Mouse (Mus musculus): ENCODE measurements around the gene Tnfrsf13b. TPM values are rescaled to one million over a fixed set of nuclear protein-coding genes. Genes with fewer than 3 reads are reported as not detected.
A peak's percentile ranks its signal among the peaks of the same experiment; 100 is the strongest.
"Not testable (repeated sequence)": the region's sequence is repeated elsewhere in the genome, so short reads cannot be mapped to it uniquely, and the experiment has no call there.

Gene Tnfrsf13b
- total and polyA plus RNA-seq, 2 experiments from 2014 or later = 0.08 to 1.5 TPM

GRCm38 (mm10) chr11:61181624-61182023 lies 55.1 kb downstream of the Tnfrsf13b start:
- Histone ChIP-seq H3K4me2 (ENCODE audit: low read depth, low read length) (no peak overlapping the region), H3K9me3 (replicated peaks; ENCODE audit: control insufficient read depth, low read length) (no peaks in the 10 kb centered on the region), H3K27ac (ENCODE audit: low read depth) (no peak overlapping the region), H3K9ac (replicated peaks; ENCODE audit: low read depth, low read length) (no peak overlapping the region), H3K4me1 (ENCODE audit: control insufficient read depth, insufficient read depth) (no peaks in the 10 kb centered on the region), H3K36me3 (replicated peaks; ENCODE audit: control insufficient read depth, insufficient read depth, low read length) (no peaks in the 10 kb centered on the region), H3K4me3 (ENCODE audit: low read depth, low read length) (no peak overlapping the region), H3K27me3 (ENCODE audit: control insufficient read depth, insufficient read depth, low read length) (no peaks in the 10 kb centered on the region)
- DNase-seq (ENCODE audit: low spot score) (no peak), ATAC-seq (ENCODE audit: insufficient read depth, low read depth) (no peak)
- TF ChIP-seq EP300 (IDR thresholded peaks at IDR 0.05; ENCODE audit: low read depth) = no peak
- TF ChIP-seq CTCF (IDR thresholded peaks at IDR 0.05; ENCODE audit: low read depth) = no peak

- TF ChIP-seq CTCF (IDR thresholded peaks at IDR 0.05; ENCODE audit: low read depth) (no peak), EP300 (IDR thresholded peaks at IDR 0.05; ENCODE audit: low read depth) (no peak)
- ATAC-seq (ENCODE audit: insufficient read depth, low read depth) (no peak), DNase-seq (ENCODE audit: low spot score) (no peak)
- H3K9me3 ChIP-seq (replicated peaks; ENCODE audit: control insufficient read depth, low read length) = no peaks in the 10 kb centered on the region
- no peak overlapping the region for H3K9ac ChIP-seq (replicated peaks; ENCODE audit: low read depth, low read length)
- no peak overlapping the region for H3K4me3 ChIP-seq (ENCODE audit: low read depth, low read length)
- H3K4me2 ChIP-seq (ENCODE audit: low read depth, low read length) = no peak overlapping the region
- no peaks in the 10 kb centered on the region for H3K36me3 ChIP-seq (replicated peaks; ENCODE audit: control insufficient read depth, insufficient read depth, low read length)
- WGBS = 81% methylated on average over 1 of the region's 1 CpGs
- H3K27me3 ChIP-seq (ENCODE audit: control insufficient read depth, insufficient read depth, low read length) = no peaks in the 10 kb centered on the region
- H3K4me1 ChIP-seq (ENCODE audit: control insufficient read depth, insufficient read depth) = no peaks in the 10 kb centered on the region
- H3K27ac ChIP-seq (ENCODE audit: low read depth) = no peak overlapping the region
Measured at GRCm38 (mm10) chr11:61183820-61184219, 57.3 kb downstream of the Tnfrsf13b start.

- Histone ChIP-seq H3K9me3 (replicated peaks; ENCODE audit: control insufficient read depth, low read length) (no peaks in the 10 kb centered on the region), H3K27me3 (ENCODE audit: control insufficient read depth, insufficient read depth, low read length) (no peaks in the 10 kb centered on the region), H3K4me3 (ENCODE audit: low read depth, low read length) (no peak overlapping the region), H3K27ac (ENCODE audit: low read depth) (no peak overlapping the region), H3K9ac (replicated peaks; ENCODE audit: low read depth, low read length) (no peak overlapping the region), H3K36me3 (replicated peaks; ENCODE audit: control insufficient read depth, insufficient read depth, low read length) (no peaks in the 10 kb centered on the region), H3K4me1 (ENCODE audit: control insufficient read depth, insufficient read depth) (no peaks in the 10 kb centered on the region), H3K4me2 (ENCODE audit: low read depth, low read length) (no peak overlapping the region)
- no peak for ATAC-seq (ENCODE audit: insufficient read depth, low read depth)
- DNase-seq (ENCODE audit: low spot score) = no peak
- WGBS = 82% methylated on average over 2 of the region's 2 CpGs
- TF ChIP-seq EP300 (IDR thresholded peaks at IDR 0.05; ENCODE audit: low read depth) = no peak
- TF ChIP-seq CTCF (IDR thresholded peaks at IDR 0.05; ENCODE audit: low read depth) = no peak
Measured at GRCm38 (mm10) chr11:61190776-61191175, 64.2 kb downstream of the Tnfrsf13b start.

- H3K27me3 ChIP-seq (ENCODE audit: control insufficient read depth, insufficient read depth, low read length); DNase-seq (ENCODE audit: low spot score); H3K9ac ChIP-seq (replicated peaks; ENCODE audit: low read depth, low read length); H3K9me3 ChIP-seq (replicated peaks; ENCODE audit: control insufficient read depth, low read length); H3K4me1 ChIP-seq (ENCODE audit: control insufficient read depth, insufficient read depth); H3K27ac ChIP-seq (ENCODE audit: low read depth); H3K4me3 ChIP-seq (ENCODE audit: low read depth, low read length); H3K36me3 ChIP-seq (replicated peaks; ENCODE audit: control insufficient read depth, insufficient read depth, low read length); H3K4me2 ChIP-seq (ENCODE audit: low read depth, low read length); ATAC-seq (ENCODE audit: insufficient read depth, low read depth): not testable (repeated sequence)
- 92% methylated on average over 7 of the region's 10 CpGs for WGBS
Measured at GRCm38 (mm10) chr11:61192123-61192522, 65.6 kb downstream of the Tnfrsf13b start.

GRCm38 (mm10) chr11:61192779-61193178 lies 66.2 kb downstream of the Tnfrsf13b start:
- 91% methylated on average over 2 of the region's 2 CpGs for WGBS
- TF ChIP-seq CTCF (IDR thresholded peaks at IDR 0.05; ENCODE audit: low read depth) (no peak), EP300 (IDR thresholded peaks at IDR 0.05; ENCODE audit: low read depth) (no peak)
- Histone ChIP-seq H3K27me3 (ENCODE audit: control insufficient read depth, insufficient read depth, low read length) (no peaks in the 10 kb centered on the region), H3K4me3 (ENCODE audit: low read depth, low read length) (no peak overlapping the region), H3K9me3 (replicated peaks; ENCODE audit: control insufficient read depth, low read length) (no peaks in the 10 kb centered on the region), H3K9ac (replicated peaks; ENCODE audit: low read depth, low read length) (no peak overlapping the region), H3K36me3 (replicated peaks; ENCODE audit: control insufficient read depth, insufficient read depth, low read length) (no peaks in the 10 kb centered on the region), H3K4me2 (ENCODE audit: low read depth, low read length) (no peak overlapping the region), H3K4me1 (ENCODE audit: control insufficient read depth, insufficient read depth) (no peaks in the 10 kb centered on the region), H3K27ac (ENCODE audit: low read depth) (no peak overlapping the region)
- no peak for ATAC-seq (ENCODE audit: insufficient read depth, low read depth)
- no peak for DNase-seq (ENCODE audit: low spot score)

GRCm38 (mm10) chr11:61193392-61193791 lies 66.8 kb downstream of the Tnfrsf13b start:
- Histone ChIP-seq H3K4me2 (ENCODE audit: low read depth, low read length) (no peak overlapping the region), H3K36me3 (replicated peaks; ENCODE audit: control insufficient read depth, insufficient read depth, low read length) (no peaks in the 10 kb centered on the region), H3K4me1 (ENCODE audit: control insufficient read depth, insufficient read depth) (no peaks in the 10 kb centered on the region), H3K27ac (ENCODE audit: low read depth) (no peak overlapping the region), H3K9me3 (replicated peaks; ENCODE audit: control insufficient read depth, low read length) (no peaks in the 10 kb centered on the region), H3K9ac (replicated peaks; ENCODE audit: low read depth, low read length) (no peak overlapping the region), H3K27me3 (ENCODE audit: control insufficient read depth, insufficient read depth, low read length) (no peaks in the 10 kb centered on the region), H3K4me3 (ENCODE audit: low read depth, low read length) (no peak overlapping the region)
- ATAC-seq (ENCODE audit: insufficient read depth, low read depth) (peak; percentile 80), DNase-seq (ENCODE audit: low spot score) (peak; percentile 80)
- TF ChIP-seq CTCF (IDR thresholded peaks at IDR 0.05; ENCODE audit: low read depth) = peak; percentile 98
- TF ChIP-seq EP300 (IDR thresholded peaks at IDR 0.05; ENCODE audit: low read depth) = no peak
- WGBS = 3% methylated on average over 9 of the region's 9 CpGs
